Mouse (Mus musculus) heart, adult 2 months (tissue): Measurements from ENCODE around the gene Bcas3. TPM values are rescaled to one million over a fixed set of nuclear protein-coding genes. Genes with fewer than 3 reads are reported as not detected.

Source experiments
- DNase-seq, 2 experiments: peaks; one replicate each; pipeline ENCODE4 v3.0.0; 2021
- H3K27ac ChIP-seq: fragments of 200-600 bp; 2 replicates; pipeline ENCODE4 v1.8.1; 2022
- H3K27me3 ChIP-seq: fragments of 200-500 bp; 2 replicates; pipeline ENCODE4 v1.6.1; 2012; ENCODE audit warnings: mild to moderate bottlenecking, low read length, inconsistent platforms, mixed read lengths; ENCODE audit not compliant: control insufficient read depth, insufficient read depth
- H3K36me3 ChIP-seq: fragments of 200-500 bp; 2 replicates; pipeline ENCODE4 v1.6.1; 2012; ENCODE audit warnings: low read length, inconsistent platforms; ENCODE audit not compliant: control insufficient read depth, insufficient read depth
- H3K4me1 ChIP-seq: fragments of 200-500 bp; 2 replicates; pipeline ENCODE4 v1.6.1; 2011; ENCODE audit warnings: low read length; ENCODE audit not compliant: control insufficient read depth, insufficient read depth
- H3K4me3 ChIP-seq: fragments of 200-600 bp; 2 replicates; pipeline ENCODE4 v1.8.1; 2022
- H3K79me2 ChIP-seq: fragments of 200-500 bp; replicated peaks from 2 replicates; pipeline ENCODE4 v1.6.1; 2012; ENCODE audit warnings: mild to moderate bottlenecking, inconsistent platforms, low read length, moderate library complexity, mixed read lengths; ENCODE audit not compliant: control insufficient read depth, insufficient read depth
- H3K9ac ChIP-seq: fragments of 200-500 bp; 2 replicates; pipeline ENCODE4 v1.6.1; 2012; ENCODE audit warnings: low read depth, mild to moderate bottlenecking, control low read depth, inconsistent platforms, low read length, mixed read lengths
- CTCF ChIP-seq: fragments of 200-600 bp; IDR thresholded peaks from 2 replicates; pipeline ENCODE4 v1.8.1; 2022; ENCODE audit warnings: antibody characterized with exemption, mild to moderate bottlenecking, moderate library complexity
- EP300 ChIP-seq: fragments of 200-500 bp; IDR thresholded peaks from 2 replicates; pipeline ENCODE4 v1.6.1; 2011; ENCODE audit warnings: low read depth, low read length, control low read depth; ENCODE audit not compliant: insufficient read depth
- POLR2A ChIP-seq: fragments of 200-500 bp; IDR thresholded peaks from 2 replicates; pipeline ENCODE4 v1.6.1; 2011; ENCODE audit warnings: mild to moderate bottlenecking, low read depth, low read length, control low read depth; ENCODE audit not compliant: insufficient read depth
- WGBS: fragments of 180-500 bp; shearing (Covaris S2); methylation state at CpG from one replicate; pipeline ENCODE4 v1.1.7; 2018; 5-methylcytosine and 5-hydroxymethylcytosine counted together
- intact Hi-C: fragments of 180-260 bp; cut with DNase I; formaldehyde crosslinking; loops from one replicate; pipeline ENCODE4 v1.15.1; 2025
- polyA plus RNA-seq: library from polyadenylated mRNA; depleted of rRNA; stranded (reverse); fragments of >200 nt; gene quantifications from 2 replicates; pipeline ENCODE4 v1.2.3, GENCODE M21; 2012
- total RNA-seq, 2 experiments: library from RNA; stranded (reverse); gene quantifications; 2 replicates each; pipeline ENCODE4 v1.2.3; 2021

Bcas3 gene
- total and polyA plus RNA-seq, 3 experiments: 26.6 to 40.4 (median 36.0) TPM

DNA sequence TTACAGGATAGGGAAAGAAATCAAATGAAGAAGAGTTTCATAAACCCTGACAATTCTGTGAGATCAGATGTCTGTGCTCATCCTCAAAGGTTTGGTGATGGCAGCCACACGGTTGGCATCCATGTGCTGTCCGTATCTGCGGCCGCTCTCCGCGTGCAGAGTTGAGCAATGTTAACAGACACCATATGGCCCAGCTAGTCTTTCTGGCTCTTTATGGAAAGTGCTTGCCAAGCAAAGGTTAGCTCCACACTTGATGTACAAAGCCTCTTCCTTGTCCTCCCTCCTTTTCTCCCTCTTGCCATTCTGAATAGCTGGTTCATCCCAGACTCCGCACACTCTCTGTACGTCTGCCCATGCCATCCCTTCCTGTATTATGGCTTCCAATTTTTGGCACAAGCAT, 269.0 kb downstream of the Bcas3 start:
- DNase-seq: peak in 1 of 2 experiments; percentile 27
- Histone ChIP-seq H3K4me1 (no peaks in the 10 kb centered on the region; the same call in none of the 2 replicates), H3K79me2 (no peaks in the 10 kb centered on the region), H3K9ac (no peak overlapping the region), H3K36me3 (no peaks in the 10 kb centered on the region), H3K27me3 (no peaks in the 10 kb centered on the region), H3K27ac (no peak overlapping the region), H3K4me3 (no peak overlapping the region)
- 84% methylated on average over 8 of the region's 8 CpGs for WGBS
- intact Hi-C loops: no loop called here
- TF ChIP-seq CTCF: no peak
- no peak for TF ChIP-seq POLR2A
- no peak for TF ChIP-seq EP300

DNA sequence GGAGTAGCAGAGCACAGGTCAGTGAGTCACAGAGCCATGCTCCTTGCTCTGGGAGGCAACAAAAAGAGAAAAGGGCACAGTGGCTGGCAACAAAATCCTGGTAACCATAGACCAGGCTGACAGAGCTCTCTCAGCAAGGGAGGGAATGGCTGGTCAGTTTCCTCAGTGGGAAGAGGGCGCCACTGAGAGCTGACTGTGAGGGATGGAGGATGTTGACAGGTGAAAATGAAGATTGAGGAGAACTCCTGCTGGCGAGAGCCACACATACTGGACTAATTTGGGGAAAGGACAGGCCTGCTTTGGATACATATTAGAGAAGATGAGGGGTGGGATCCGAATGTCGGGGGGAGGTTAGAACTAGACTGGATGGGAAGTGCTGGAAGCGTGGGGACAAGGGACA, 272.2 kb downstream of the Bcas3 start:
- TF ChIP-seq POLR2A (no peak), CTCF (no peak), EP300 (no peak)
- no peak for DNase-seq
- Histone ChIP-seq H3K27ac (no peak overlapping the region), H3K36me3 (no peaks in the 10 kb centered on the region), H3K4me1 (no peaks in the 10 kb centered on the region; the same call in none of the 2 replicates), H3K9ac (no peak overlapping the region), H3K79me2 (no peaks in the 10 kb centered on the region), H3K4me3 (no peak overlapping the region), H3K27me3 (no peaks in the 10 kb centered on the region)
- intact Hi-C loops: no loop called here
- 92% methylated on average over 5 of the region's 5 CpGs for WGBS

DNA sequence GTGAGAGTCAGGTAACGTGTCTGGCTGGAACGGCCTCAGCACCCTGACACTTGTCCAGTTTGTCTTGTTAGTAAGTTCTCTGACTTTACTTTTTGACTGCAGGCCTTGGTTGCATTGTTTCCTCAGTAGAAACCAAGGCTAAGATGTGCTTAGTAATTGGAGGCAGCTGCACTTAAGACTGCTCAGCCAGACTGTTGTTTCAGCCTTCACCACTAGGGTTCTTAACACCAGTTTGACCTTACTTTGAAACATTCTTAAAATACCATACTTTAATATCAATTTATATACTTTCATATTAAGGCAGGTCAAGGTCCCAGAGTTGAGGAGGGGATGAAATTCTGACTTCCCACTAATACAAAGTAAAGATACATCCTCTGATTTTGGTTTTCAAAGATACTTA, 273.9 kb downstream of the Bcas3 start:
- Histone ChIP-seq H3K9ac (no peak overlapping the region), H3K4me1 (no peaks in the 10 kb centered on the region; the same call in 1 of the 2 replicates), H3K27me3 (no peaks in the 10 kb centered on the region), H3K36me3 (no peaks in the 10 kb centered on the region), H3K4me3 (no peak overlapping the region), H3K27ac (no peak overlapping the region), H3K79me2 (no peaks in the 10 kb centered on the region)
- DNase-seq: no peak
- TF ChIP-seq POLR2A (no peak), EP300 (no peak), CTCF (peak; percentile 59)
- WGBS: 94% methylated on average over 2 of the region's 2 CpGs
- intact Hi-C loops: no loop called here

- no peak for DNase-seq
- H3K27ac ChIP-seq: no peak overlapping the region
- H3K9ac ChIP-seq: no peak overlapping the region
- intact Hi-C loops: no loop called here
- no peaks in the 10 kb centered on the region; the same call in 1 of the 2 replicates for H3K4me1 ChIP-seq
- H3K79me2 ChIP-seq: no peaks in the 10 kb centered on the region
- TF ChIP-seq POLR2A: no peak
- no peak for TF ChIP-seq CTCF
- TF ChIP-seq EP300: no peak
- H3K36me3 ChIP-seq: no peaks in the 10 kb centered on the region
- H3K4me3 ChIP-seq: no peak overlapping the region
- no peaks in the 10 kb centered on the region for H3K27me3 ChIP-seq
- 53% methylated on average over 3 of the region's 3 CpGs for WGBS
These were observed 274.4 kb downstream of the Bcas3 start for GRCm38 (mm10) chr11:85627405-85627804.

GRCm38 (mm10) chr11:85628303-85629063, 275.5 kb downstream of the Bcas3 start:
- TF ChIP-seq CTCF (no peak), POLR2A (no peak), EP300 (no peak)
- WGBS: 75% methylated on average over 13 of the region's 13 CpGs
- Histone ChIP-seq H3K4me3 (no peak overlapping the region), H3K27me3 (no peaks in the 10 kb centered on the region), H3K4me1 (no peaks in the 10 kb centered on the region; the same call in 1 of the 2 replicates), H3K36me3 (no peaks in the 10 kb centered on the region), H3K79me2 (no peaks in the 10 kb centered on the region), H3K27ac (no peak overlapping the region), H3K9ac (no peak overlapping the region)
- DNase-seq: no peak
- intact Hi-C loops: no loop called here

DNA sequence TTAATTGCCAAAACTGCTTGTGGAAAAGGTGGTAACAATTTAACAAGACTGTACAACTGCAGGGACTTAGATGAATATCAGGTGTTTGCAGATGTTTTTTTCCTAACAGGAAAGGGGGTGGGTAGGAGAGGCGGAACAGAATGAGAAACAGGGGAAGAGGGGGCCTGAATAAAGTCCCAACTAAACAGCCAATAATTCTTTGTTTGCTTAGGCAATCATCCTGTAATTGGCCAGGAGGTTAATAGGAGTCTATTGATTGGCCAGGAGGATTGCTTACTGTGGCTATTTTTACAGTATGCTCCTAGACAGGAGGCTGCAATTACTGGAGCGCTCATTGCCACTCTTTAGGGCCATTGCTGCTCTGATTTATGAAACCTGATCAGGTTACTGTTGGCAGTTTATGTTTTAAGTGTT, 279.6 kb downstream of the Bcas3 start:
- Histone ChIP-seq H3K79me2 (no peaks in the 10 kb centered on the region), H3K4me3 (no peak overlapping the region), H3K27ac (no peak overlapping the region), H3K27me3 (no peaks in the 10 kb centered on the region), H3K9ac (no peak overlapping the region), H3K4me1 (no peaks in the 10 kb centered on the region; the same call in 1 of the 2 replicates), H3K36me3 (no peaks in the 10 kb centered on the region)
- WGBS: 65% methylated on average over 2 of the region's 2 CpGs
- intact Hi-C loops: loop anchor here (5.0 kb wide), 1 partner anchor 40 kb away; no protein-coding TSS in a partner anchor
- DNase-seq: no peak
- TF ChIP-seq POLR2A: no peak
- TF ChIP-seq EP300: no peak
- no peak for TF ChIP-seq CTCF
